Mouse (Mus musculus): ENCODE data around the gene Creb3l4. TPM values are rescaled to one million over a fixed set of nuclear protein-coding genes. Genes with fewer than 3 reads are reported as not detected.
"Not testable (repeated sequence)": the region's sequence is repeated elsewhere in the genome, so short reads cannot be mapped to it uniquely, and the experiment has no call there.

Creb3l4 gene
- total RNA-seq, 2 experiments from 2014 or later = 0.41 TPM; not detected in 1

GRCm38 (mm10) chr3:90265034-90265931, 22.0 kb upstream of the Creb3l4 start, which contains the start of gene Dennd4b:
Dennd4b (plus strand) TSS chr3:90265185.
- DNase-seq = peak; percentile 96

DNA sequence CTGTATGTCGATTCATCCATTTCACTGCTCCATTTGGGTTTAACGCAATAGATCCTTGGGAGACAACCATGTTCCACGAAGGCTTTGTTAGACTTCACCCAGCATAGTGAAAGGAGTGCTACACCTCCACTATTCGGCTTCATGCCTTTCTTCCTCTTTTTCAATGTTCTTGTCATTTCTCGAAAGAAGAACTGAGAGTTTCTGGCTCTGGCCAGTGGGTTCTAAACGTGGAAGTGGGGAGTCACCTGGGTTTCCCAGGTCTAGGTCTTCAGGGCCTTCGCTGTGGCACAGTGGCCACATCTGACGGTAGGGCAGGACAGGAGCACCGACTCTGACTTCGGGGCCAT, 21.3 kb upstream of the Creb3l4 start:
- no peak for DNase-seq

DNA sequence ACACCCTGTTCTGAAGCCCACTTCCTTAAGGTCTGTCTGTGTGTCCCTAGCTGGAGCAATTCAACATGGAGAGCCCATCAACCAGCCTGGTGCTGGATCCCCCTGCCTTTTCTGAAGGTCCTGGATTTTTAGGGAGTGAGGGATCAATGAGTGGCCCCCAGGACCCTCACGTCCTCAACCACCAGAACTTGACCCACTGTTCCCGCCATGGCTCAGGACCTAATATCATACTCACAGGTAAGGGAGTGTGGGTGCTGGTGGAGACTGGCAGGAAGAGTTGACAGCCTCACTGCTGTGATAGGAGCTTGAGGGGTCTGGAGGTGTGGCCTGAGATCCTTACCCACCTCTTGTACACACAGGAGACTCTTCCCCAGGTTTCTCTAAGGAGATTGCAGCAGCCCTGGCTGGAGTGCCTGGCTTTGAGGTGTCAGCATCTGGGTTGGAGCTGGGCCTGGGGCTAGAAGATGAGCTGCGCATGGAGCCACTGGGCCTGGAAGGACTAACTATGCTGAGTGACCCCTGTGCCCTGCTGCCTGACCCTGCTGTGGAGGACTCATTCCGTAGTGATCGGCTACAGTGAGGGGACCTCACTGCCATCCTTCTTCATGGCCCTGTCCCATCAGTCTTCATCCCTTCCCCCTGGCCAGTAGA, 19.9 kb upstream of the Creb3l4 start:
- no peak for DNase-seq

GRCm38 (mm10) chr3:90258521-90258920, 15.2 kb upstream of the Creb3l4 start:
- no peak for DNase-seq

DNA sequence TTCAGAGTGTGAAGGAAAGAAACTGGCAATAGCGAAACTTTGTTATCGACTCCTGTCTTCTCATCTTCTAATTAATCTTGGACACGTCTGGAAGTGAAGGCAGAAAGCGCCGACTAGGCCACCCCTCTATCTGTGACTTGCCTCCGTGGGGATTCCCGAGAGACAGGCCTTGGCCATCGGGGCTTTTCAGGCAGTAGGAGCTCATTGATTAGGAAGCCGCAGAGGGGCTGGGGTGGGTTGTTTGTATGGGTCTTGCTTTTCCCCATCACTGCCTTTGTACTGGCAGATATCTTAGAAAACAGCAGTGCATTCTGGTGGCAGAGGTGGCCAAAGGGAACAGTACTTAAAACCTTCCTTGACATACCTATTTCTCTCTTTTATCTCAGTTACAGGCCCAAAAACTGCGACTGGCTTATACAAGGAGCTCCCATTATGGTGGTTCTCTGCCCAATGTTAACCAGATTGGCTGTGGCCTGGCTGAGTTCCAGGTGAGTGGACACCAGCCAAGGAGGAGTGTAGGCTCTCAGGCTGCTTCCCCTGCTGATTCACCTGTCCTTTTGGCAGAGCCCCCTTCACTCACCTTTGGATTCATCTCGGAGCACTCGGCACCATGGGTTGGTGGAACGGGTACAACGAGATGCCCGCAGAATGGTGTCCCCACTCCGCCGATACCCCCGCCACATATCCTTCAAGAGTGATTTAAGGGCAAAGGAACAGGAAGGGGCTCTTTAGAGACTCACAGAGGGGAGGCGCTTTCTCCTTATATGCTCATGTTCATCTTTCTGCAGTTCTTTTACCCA, 13.6 kb upstream of the Creb3l4 start:
- no peak for DNase-seq

DNA sequence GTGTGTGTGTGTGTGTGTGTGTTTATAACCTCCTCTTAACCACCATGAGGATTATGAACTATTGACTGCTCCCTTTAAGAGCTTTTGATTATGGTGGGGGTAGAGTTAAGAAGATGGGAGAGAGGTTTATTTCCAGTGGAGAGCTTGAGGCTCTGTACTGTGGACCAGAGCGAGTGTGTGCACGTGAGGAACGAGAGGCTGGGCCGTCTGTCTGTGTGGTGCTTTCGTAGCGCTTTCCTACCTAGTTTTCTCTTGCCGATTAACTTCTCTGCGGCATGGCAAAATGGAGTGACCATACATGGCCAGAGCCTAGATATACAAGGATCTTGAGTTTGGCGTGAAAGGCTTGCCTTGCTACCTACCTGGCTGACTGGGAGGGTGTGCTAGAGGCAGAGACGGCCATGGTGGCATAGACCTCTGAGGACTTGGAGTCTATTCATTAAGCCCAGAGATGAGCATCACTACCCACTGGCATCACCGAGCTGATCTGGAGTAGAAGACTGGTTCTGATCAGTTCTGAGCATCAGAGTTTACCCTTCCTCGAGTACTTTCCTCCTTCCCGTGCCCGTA, 12.6 kb upstream of the Creb3l4 start:
- no peak for DNase-seq

DNA sequence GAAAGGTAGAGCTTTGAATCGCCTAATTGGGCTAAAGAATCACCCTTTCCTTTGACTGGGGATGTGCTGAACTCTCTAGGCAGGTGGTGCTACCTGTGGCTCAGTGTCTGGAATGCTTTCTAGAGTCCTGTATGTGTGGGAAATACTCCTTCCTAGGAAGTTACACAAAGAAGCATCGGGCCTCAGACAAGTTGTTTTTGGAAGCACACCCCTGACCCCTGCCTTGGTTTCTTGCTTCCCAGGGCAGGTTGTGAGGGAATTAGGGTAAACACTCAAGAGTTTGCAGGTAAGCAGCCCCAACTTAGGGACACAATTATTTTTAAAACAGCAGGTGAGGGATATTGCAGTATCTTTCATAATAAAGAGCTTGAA, 11.9 kb upstream of the Creb3l4 start:
- no peak for DNase-seq

- DNase-seq = no peak
Observed at GRCm38 (mm10) chr3:90254419-90255193, 11.3 kb upstream of the Creb3l4 start.

- peak; percentile 95 to 99 for DNase-seq
Observed at GRCm38 (mm10) chr3:90253653-90254418, 10.5 kb upstream of the Creb3l4 start, which contains the start of gene Crtc2. Crtc2 (plus strand) TSS chr3:90254163.

DNA sequence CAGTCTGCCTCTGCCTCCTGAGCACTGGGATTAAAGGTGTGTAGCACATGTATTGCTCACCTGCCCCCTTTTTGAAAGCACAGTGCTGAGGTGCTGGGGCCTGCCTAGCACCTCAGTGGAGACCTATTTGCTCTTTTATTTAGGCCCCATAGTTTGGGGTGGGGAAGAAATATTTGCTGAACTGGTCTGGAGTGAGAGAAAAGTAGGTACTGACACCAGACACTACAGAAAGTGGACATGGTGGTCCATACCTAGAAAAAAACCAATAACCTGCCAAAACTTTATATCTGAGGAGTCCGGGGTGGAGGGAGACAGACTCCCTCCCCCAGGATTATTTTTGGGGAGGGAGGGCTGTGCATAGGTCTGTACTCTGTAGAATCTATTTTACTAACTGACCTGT, 9.9 kb upstream of the Creb3l4 start:
- DNase-seq = not testable (repeated sequence)

- DNase-seq = peak; percentile 22 to 26
Observed at GRCm38 (mm10) chr3:90252659-90253058, 9.3 kb upstream of the Creb3l4 start.

DNA sequence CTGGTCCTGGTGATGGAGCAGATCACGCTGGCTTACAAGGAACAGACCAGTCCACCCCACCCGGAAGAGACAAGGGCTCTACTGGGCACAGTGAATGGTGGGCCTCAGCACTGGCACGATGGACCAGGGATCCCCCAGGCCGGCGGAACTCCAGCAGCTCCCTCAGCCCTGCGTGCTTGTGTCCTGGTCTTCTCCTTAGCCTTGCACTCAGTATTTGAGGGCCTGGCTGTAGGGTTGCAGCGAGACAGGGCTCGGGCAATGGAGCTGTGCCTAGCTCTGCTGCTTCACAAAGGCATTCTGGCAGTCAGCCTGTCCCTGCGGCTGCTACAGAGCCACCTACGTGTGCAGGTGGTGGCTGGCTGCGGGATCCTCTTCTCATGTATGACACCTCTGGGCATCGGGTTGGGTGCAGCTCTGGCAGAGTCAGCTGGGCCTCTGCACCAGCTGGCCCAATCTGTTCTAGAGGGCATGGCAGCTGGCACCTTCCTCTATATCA, 8.5 kb upstream of the Creb3l4 start:
- DNase-seq = not testable (repeated sequence)

- DNase-seq = no peak
Observed at GRCm38 (mm10) chr3:90250791-90251190, 7.5 kb upstream of the Creb3l4 start.

- DNase-seq = peak in 1 of 2 experiments; percentile 72
Observed at GRCm38 (mm10) chr3:90248746-90249100, 5.4 kb upstream of the Creb3l4 start.

DNA sequence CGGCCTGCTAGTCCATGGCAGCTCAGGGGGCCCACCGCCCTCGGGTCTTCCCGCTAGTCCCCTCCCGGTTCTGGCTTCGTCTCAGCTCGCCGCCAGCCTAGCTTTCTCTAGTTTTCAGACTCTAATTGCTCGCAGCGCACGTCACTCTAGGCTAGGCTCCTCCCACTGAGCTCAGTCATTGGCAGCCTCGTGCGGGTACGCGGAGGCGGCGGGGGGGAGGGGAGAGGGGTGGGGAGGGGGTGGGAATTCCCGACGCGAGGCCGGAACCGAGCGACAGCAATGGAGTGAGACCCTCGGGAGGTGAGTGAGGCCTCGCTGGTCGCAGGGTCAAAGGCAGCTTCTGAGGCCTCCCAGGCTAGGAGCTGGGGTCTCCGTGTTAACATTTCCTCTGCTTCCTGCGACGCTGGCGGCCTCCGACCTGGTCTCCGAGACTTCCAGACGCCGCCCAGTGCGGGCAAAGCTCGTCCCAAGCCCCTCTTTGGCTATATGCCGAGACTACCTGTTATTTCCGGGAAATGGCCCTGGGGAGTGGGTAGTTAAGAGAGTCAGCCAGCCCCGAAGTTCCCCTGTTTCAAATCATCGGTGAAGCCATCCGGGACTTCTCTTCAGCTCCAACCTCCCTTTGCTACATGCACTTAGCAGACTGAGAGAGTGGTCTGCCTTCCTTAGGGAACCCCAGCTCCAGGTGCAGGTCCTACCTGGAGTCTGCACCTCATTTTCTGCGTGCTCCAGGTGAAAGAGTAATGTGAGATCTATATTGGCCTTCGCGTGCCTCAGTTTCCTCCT, 4.8 kb upstream of the Creb3l4 start, which contains the start of gene Slc39a1:
Slc39a1 (plus strand) TSS at position 213 of the 786 bp plus-strand sequence.
- peak; percentile 96 to 97 for DNase-seq

DNA sequence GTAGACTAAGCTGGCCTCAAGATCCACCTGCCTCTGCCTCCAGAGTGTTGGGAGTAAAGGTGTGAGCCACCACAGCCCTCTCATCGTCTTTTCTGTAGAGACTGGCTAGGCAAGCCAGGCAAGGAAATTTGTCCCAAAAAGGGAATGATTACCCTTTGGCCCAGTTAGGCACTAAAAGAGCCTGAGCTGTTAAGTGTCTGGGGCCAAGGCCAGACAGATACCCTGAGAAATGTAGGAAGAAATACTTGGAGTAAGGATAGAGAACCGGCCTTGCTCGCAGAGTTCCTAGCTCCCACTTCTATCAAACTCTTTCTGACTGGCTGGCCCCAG, 4.3 kb upstream of the Creb3l4 start:
- DNase-seq = no peak

- no peak for DNase-seq
Observed at GRCm38 (mm10) chr3:90245406-90245805, 2.1 kb upstream of the Creb3l4 start.

- DNase-seq = no peak
Observed at GRCm38 (mm10) chr3:90241669-90242358, 1.5 kb downstream of the Creb3l4 start.

GRCm38 (mm10) chr3:90241251-90241650, 2.1 kb downstream of the Creb3l4 start:
- no peak for DNase-seq
